Mouse (Mus musculus): ENCODE data around the gene Maged2. TPM values are rescaled to one million over a fixed set of nuclear protein-coding genes. Genes with fewer than 3 reads are reported as not detected.
"Not testable (repeated sequence)": the region's sequence is repeated elsewhere in the genome, so short reads cannot be mapped to it uniquely, and the experiment has no call there.

Maged2 gene
- 301 and 342 TPM in 2 replicates for polyA plus RNA-seq (2016; fragmentation: Nextera tagmentation; extraction: Ambion mirVana)

GRCm38 (mm10) chrX:150814139-150814469 is at the start of gene Maged2:
TSS of gene Maged2 (minus strand) at chrX:150814345.
- no peaks in the 10 kb centered on the region for H3K9me3 ChIP-seq
- WGBS = 21% methylated on average over 7 of the region's 7 CpGs
- H3K36me3 ChIP-seq = peaks cover 11% of the 10 kb centered on the region
- H3K27ac ChIP-seq (replicated peaks) = peak within 1 kb of the TSS; percentile 78
- peak within 1 kb of the TSS; percentile 53 for H3K9ac ChIP-seq (replicated peaks)
- H3K27me3 ChIP-seq = peaks cover 3% of the 10 kb centered on the region; the same call in 1 of the 2 replicates
- peak; percentile 14; the same call in 1 of the 2 replicates for ATAC-seq (ENCODE audit: low FRiP score, low read depth)
- peak within 1 kb of the TSS; percentile 49 for H3K4me3 ChIP-seq
- no peaks in the 10 kb centered on the region for H3K4me1 ChIP-seq
- H3K4me2 ChIP-seq (replicated peaks) = peak within 1 kb of the TSS; percentile 56

DNA sequence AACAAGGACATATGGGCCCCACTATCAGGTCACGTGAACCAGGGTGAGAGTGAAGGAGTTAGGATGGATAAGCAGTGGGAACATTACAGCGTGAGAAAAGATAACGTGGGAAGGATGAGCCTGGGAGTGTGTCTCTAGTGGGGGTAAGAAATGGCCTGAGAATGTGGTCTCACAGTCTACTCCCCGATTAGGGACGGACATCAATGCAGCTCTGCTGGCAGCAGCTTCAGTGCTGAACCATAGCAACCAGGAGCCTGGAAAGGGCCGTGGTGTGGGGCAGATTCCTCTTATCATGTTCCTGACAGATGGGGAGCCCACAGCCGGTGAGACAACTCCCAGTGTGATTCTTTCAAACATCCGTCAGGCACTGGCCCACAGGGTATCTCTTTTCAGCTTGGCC is 34.1 kb upstream of the Maged2 start:
- H3K27ac ChIP-seq (replicated peaks) = no peak overlapping the region
- no peak overlapping the region for H3K9ac ChIP-seq (replicated peaks)
- no peaks in the 10 kb centered on the region; the same call in 1 of the 2 replicates for H3K27me3 ChIP-seq
- no peaks in the 10 kb centered on the region for H3K9me3 ChIP-seq
- H3K4me1 ChIP-seq = no peaks in the 10 kb centered on the region
- H3K4me3 ChIP-seq = no peak overlapping the region
- no peaks in the 10 kb centered on the region for H3K36me3 ChIP-seq
- ATAC-seq (ENCODE audit: low FRiP score, low read depth) = no peak
- H3K4me2 ChIP-seq (replicated peaks) = no peak overlapping the region
- WGBS = 74% methylated on average over 8 of the region's 8 CpGs

DNA sequence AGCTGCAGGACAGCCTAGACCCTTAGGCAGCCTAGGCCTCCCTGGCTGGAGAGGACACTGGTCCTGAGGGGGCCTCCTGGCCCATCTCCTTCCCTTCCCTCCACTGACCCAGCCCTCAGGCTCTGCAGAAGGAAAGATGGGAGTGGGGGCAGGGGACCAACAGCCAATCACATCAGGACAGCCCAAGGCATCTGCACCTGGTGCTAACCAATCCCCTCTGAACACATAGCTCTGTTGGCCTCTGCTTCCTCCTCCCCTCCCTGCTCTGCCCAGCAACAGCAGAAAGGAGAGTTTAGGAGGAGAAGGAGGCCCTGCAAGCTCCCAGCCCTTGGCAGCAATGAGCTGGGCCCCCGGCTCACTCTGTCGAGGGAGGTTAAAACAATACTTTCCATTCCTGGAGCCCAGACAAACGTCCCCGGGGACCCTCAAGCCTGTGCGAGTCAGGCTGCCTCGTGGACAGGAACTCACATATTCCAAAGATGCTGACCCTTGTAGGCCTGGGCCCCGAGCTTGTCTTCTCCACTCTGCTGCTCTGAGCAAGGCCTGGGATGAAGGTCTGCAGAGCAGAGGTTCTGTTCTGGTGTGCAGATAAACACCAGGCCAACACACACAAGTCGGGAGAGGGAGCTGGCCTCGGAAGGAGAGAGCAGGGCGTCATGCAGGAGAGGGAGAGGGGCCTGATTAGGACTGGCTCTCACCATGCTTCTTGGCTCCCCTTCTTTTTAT is 31.5 kb upstream of the Maged2 start:
- not testable (repeated sequence) for H3K4me2 ChIP-seq (replicated peaks); H3K27ac ChIP-seq (replicated peaks); H3K4me1 ChIP-seq; H3K9ac ChIP-seq (replicated peaks); H3K4me3 ChIP-seq; H3K36me3 ChIP-seq; H3K9me3 ChIP-seq; H3K27me3 ChIP-seq
- ATAC-seq (ENCODE audit: low FRiP score, low read depth) = peak; percentile 91
- WGBS = 55% methylated on average over 2 of the region's 10 CpGs

- not testable (repeated sequence) for H3K4me1 ChIP-seq; H3K36me3 ChIP-seq; H3K27ac ChIP-seq (replicated peaks); H3K27me3 ChIP-seq; ATAC-seq (ENCODE audit: low FRiP score, low read depth); H3K9me3 ChIP-seq; H3K9ac ChIP-seq (replicated peaks); H3K4me2 ChIP-seq (replicated peaks); H3K4me3 ChIP-seq
- 90% methylated on average over 2 of the region's 4 CpGs for WGBS
These were observed 29.1 kb upstream of the Maged2 start for GRCm38 (mm10) chrX:150843257-150843656.

- Histone ChIP-seq H3K27me3 (peaks cover 19% of the 10 kb centered on the region), H3K9me3 (no peaks in the 10 kb centered on the region), H3K36me3 (no peaks in the 10 kb centered on the region), H3K27ac (replicated peaks) (no peak overlapping the region), H3K4me2 (replicated peaks) (no peak overlapping the region), H3K4me3 (no peak overlapping the region), H3K4me1 (no peaks in the 10 kb centered on the region), H3K9ac (replicated peaks) (no peak overlapping the region)
- 85% methylated on average over 4 of the region's 4 CpGs for WGBS
- ATAC-seq (ENCODE audit: low FRiP score, low read depth) = no peak
These were observed 16.2 kb upstream of the Maged2 start for GRCm38 (mm10) chrX:150830297-150830696.

DNA sequence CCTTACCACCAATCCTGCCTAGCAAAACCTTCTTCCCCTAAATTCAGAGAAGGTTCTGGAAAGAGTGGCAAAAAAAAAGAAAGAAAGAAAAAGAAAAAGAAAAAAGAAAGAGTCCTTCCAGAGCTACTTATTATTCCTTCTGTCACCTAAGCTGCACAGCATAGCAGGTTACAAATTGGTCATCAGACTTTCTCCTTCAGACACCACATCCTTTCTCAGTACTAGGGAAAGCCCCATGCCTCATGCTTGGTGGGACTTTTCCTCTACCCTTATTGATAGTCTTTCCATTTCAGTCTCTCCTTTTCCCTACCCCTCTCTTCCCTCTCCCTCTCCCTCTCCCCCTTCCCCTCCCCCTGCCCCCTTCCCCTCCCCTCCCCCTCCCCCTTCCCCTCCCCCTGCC is 3.1 kb upstream of the Maged2 start:
- Histone ChIP-seq H3K36me3 (no peaks in the 10 kb centered on the region), H3K4me1 (no peaks in the 10 kb centered on the region), H3K4me3 (no peak overlapping the region), H3K27ac (replicated peaks) (no peak overlapping the region), H3K9ac (replicated peaks) (no peak overlapping the region), H3K4me2 (replicated peaks) (no peak overlapping the region), H3K9me3 (no peaks in the 10 kb centered on the region), H3K27me3 (no peaks in the 10 kb centered on the region; the same call in 1 of the 2 replicates)
- no peak for ATAC-seq (ENCODE audit: low FRiP score, low read depth)

GRCm38 (mm10) chrX:150815601-150816000 is 1.5 kb upstream of the Maged2 start:
- WGBS = 88% methylated on average over 1 of the region's 1 CpGs
- no peak overlapping the region for H3K4me2 ChIP-seq (replicated peaks)
- no peak overlapping the region for H3K27ac ChIP-seq (replicated peaks)
- no peaks in the 10 kb centered on the region for H3K9me3 ChIP-seq
- H3K9ac ChIP-seq (replicated peaks) = no peak overlapping the region
- no peak for ATAC-seq (ENCODE audit: low FRiP score, low read depth)
- H3K4me3 ChIP-seq = no peak overlapping the region
- no peaks in the 10 kb centered on the region for H3K4me1 ChIP-seq
- H3K27me3 ChIP-seq = peaks cover 3% of the 10 kb centered on the region; the same call in 1 of the 2 replicates
- H3K36me3 ChIP-seq = peaks cover 4% of the 10 kb centered on the region; the same call in 1 of the 2 replicates

GRCm38 (mm10) chrX:150813464-150814138 is 544 bp downstream of the Maged2 start:
- peaks cover 3% of the 10 kb centered on the region; the same call in 1 of the 2 replicates for H3K27me3 ChIP-seq
- H3K27ac ChIP-seq (replicated peaks) = peak overlapping the region; percentile 78
- peak overlapping the region; percentile 49 for H3K4me3 ChIP-seq
- H3K4me1 ChIP-seq = no peaks in the 10 kb centered on the region
- no peaks in the 10 kb centered on the region for H3K9me3 ChIP-seq
- WGBS = 23% methylated on average over 16 of the region's 16 CpGs
- H3K36me3 ChIP-seq = peaks cover 11% of the 10 kb centered on the region
- peak; percentile 68 for ATAC-seq (ENCODE audit: low FRiP score, low read depth)
- peak overlapping the region; percentile 53 for H3K9ac ChIP-seq (replicated peaks)
- peak overlapping the region; percentile 56 for H3K4me2 ChIP-seq (replicated peaks)

GRCm38 (mm10) chrX:150812787-150813298 is 1.3 kb downstream of the Maged2 start:
- Histone ChIP-seq H3K9me3 (no peaks in the 10 kb centered on the region), H3K4me1 (no peaks in the 10 kb centered on the region), H3K36me3 (peaks cover 11% of the 10 kb centered on the region), H3K4me3 (peak overlapping the region; percentile 49), H3K27ac (replicated peaks) (peak overlapping the region; percentile 78; the same call in 1 of the 2 replicates), H3K9ac (replicated peaks) (peak overlapping the region; percentile 39), H3K4me2 (replicated peaks) (peak overlapping the region; percentile 56), H3K27me3 (peaks cover 3% of the 10 kb centered on the region; the same call in 1 of the 2 replicates)
- peak; percentile 94 for ATAC-seq (ENCODE audit: low FRiP score, low read depth)
- 23% methylated on average over 21 of the region's 24 CpGs for WGBS

- H3K36me3 ChIP-seq; H3K9ac ChIP-seq (replicated peaks); H3K27me3 ChIP-seq; H3K4me2 ChIP-seq (replicated peaks); H3K4me3 ChIP-seq; ATAC-seq (ENCODE audit: low FRiP score, low read depth); H3K9me3 ChIP-seq; H3K4me1 ChIP-seq; H3K27ac ChIP-seq (replicated peaks): not testable (repeated sequence)
- 90% methylated on average over 1 of the region's 4 CpGs for WGBS
These were observed 13.2 kb downstream of the Maged2 start for GRCm38 (mm10) chrX:150800987-150801386.

GRCm38 (mm10) chrX:150798493-150799177 is 15.5 kb downstream of the Maged2 start:
- ATAC-seq (ENCODE audit: low FRiP score, low read depth) = peak; percentile 92
- not testable (repeated sequence) for H3K4me2 ChIP-seq (replicated peaks); H3K27ac ChIP-seq (replicated peaks); H3K4me1 ChIP-seq; H3K4me3 ChIP-seq; H3K27me3 ChIP-seq; H3K36me3 ChIP-seq; H3K9me3 ChIP-seq; H3K9ac ChIP-seq (replicated peaks)
- WGBS = 81% methylated on average over 4 of the region's 10 CpGs

Measured in midbrain, embryonic 12.5 days (tissue).